Mouse (Mus musculus) liver, embryonic 15.5 days (tissue): ENCODE measurements around the gene Nr3c2. TPM values are rescaled to one million over a fixed set of nuclear protein-coding genes. Genes with fewer than 3 reads are reported as not detected.

ENCODE experiments used
- ATAC-seq: fragments of 200-750 bp; cut with Nextera tagmentation; 2 replicates; pipeline ENCODE4 v1.8.0; 2017; ENCODE audit warnings: moderate number of reproducible peaks, mild to moderate bottlenecking, moderate library complexity; ENCODE audit not compliant: insufficient read depth
- H3K27ac ChIP-seq: fragments of 300-500 bp; sonication (generic); replicated peaks from 2 replicates; pipeline ENCODE4 v1.5.1; 2015; ENCODE audit warnings: mild to moderate bottlenecking, inconsistent platforms
- H3K27me3 ChIP-seq: fragments of 300-500 bp; sonication (generic); 2 replicates; pipeline ENCODE4 v1.6.1; 2015; ENCODE audit warnings: mild to moderate bottlenecking, inconsistent platforms
- H3K36me3 ChIP-seq: fragments of 300-500 bp; sonication (generic); replicated peaks from 2 replicates; pipeline ENCODE4 v1.6.1; 2015; ENCODE audit warnings: moderate library complexity, mild to moderate bottlenecking, inconsistent platforms
- H3K4me1 ChIP-seq: fragments of 300-500 bp; sonication (generic); replicated peaks from 2 replicates; pipeline ENCODE4 v1.6.1; 2015; ENCODE audit warnings: inconsistent platforms
- H3K4me2 ChIP-seq: fragments of 300-500 bp; sonication (generic); 2 replicates; pipeline ENCODE4 v1.6.1; 2015; ENCODE audit warnings: moderate library complexity, mild to moderate bottlenecking, inconsistent platforms
- H3K4me3 ChIP-seq: fragments of 300-500 bp; sonication (generic); replicated peaks from 2 replicates; pipeline ENCODE4 v1.5.1; 2015; ENCODE audit warnings: mild to moderate bottlenecking, inconsistent platforms
- H3K9ac ChIP-seq: fragments of 300-500 bp; sonication (generic); 2 replicates; pipeline ENCODE4 v1.6.1; 2015; ENCODE audit warnings: moderate library complexity, mild to moderate bottlenecking, inconsistent platforms
- H3K9me3 ChIP-seq: fragments of 300-500 bp; sonication (generic); replicated peaks from 2 replicates; pipeline ENCODE4 v1.6.1; 2016; ENCODE audit warnings: inconsistent platforms
- WGBS: fragments of 180-500 bp; shearing (Covaris S2); methylation state at CpG from one replicate; pipeline ENCODE4 v1.1.7; 2015; ENCODE audit warnings: mixed read lengths; ENCODE audit not compliant: insufficient replicate concordance; 5-methylcytosine and 5-hydroxymethylcytosine counted together
- polyA plus RNA-seq: library from polyadenylated mRNA; unstranded; fragments of >200 nt; fragmentation: Nextera tagmentation; extraction: Ambion mirVana; gene quantifications from 2 replicates; pipeline ENCODE4 v1.2.1, GENCODE M21; 2015

The Nr3c2 gene
- polyA plus RNA-seq, 1 experiment from 2014 or later = 1.9 TPM

- Histone ChIP-seq H3K27ac (no peak overlapping the region), H3K4me3 (no peak overlapping the region), H3K4me2 (no peak overlapping the region), H3K9ac (no peak overlapping the region), H3K27me3 (no peaks in the 10 kb centered on the region), H3K4me1 (no peaks in the 10 kb centered on the region), H3K36me3 (no peaks in the 10 kb centered on the region), H3K9me3 (no peaks in the 10 kb centered on the region)
- no peak for ATAC-seq
- 56% methylated on average over 3 of the region's 3 CpGs for WGBS
These were observed 314.7 kb downstream of the Nr3c2 start for GRCm38 (mm10) chr8:77213893-77214464.

GRCm38 (mm10) chr8:77214665-77215064 is 315.4 kb downstream of the Nr3c2 start:
- Histone ChIP-seq H3K27me3 (no peaks in the 10 kb centered on the region), H3K4me2 (no peak overlapping the region)

GRCm38 (mm10) chr8:77215191-77215590 is 315.9 kb downstream of the Nr3c2 start:
- H3K4me2 ChIP-seq = no peak overlapping the region
- H3K27ac ChIP-seq = no peak overlapping the region
- H3K9ac ChIP-seq = no peak overlapping the region
- H3K36me3 ChIP-seq = no peaks in the 10 kb centered on the region
- no peak overlapping the region for H3K4me3 ChIP-seq
- H3K4me1 ChIP-seq = no peaks in the 10 kb centered on the region
- H3K27me3 ChIP-seq = no peaks in the 10 kb centered on the region
- no peak for ATAC-seq
- WGBS = 67% methylated on average over 6 of the region's 6 CpGs
- no peaks in the 10 kb centered on the region for H3K9me3 ChIP-seq

More at GRCm38 (mm10) chr8:77214665-77215064, 315.4 kb downstream of the Nr3c2 start:
- H3K9ac ChIP-seq = no peak overlapping the region
- no peaks in the 10 kb centered on the region for H3K36me3 ChIP-seq
- H3K9me3 ChIP-seq = no peaks in the 10 kb centered on the region
- ATAC-seq = no peak
- H3K27ac ChIP-seq = no peak overlapping the region
- WGBS = 64% methylated on average over 8 of the region's 8 CpGs
- no peak overlapping the region for H3K4me3 ChIP-seq
- H3K4me1 ChIP-seq = no peaks in the 10 kb centered on the region

- no peak overlapping the region for H3K4me3 ChIP-seq
- no peaks in the 10 kb centered on the region for H3K36me3 ChIP-seq
- no peaks in the 10 kb centered on the region for H3K27me3 ChIP-seq
- H3K4me2 ChIP-seq = no peak overlapping the region
- no peaks in the 10 kb centered on the region for H3K9me3 ChIP-seq
- no peak overlapping the region for H3K27ac ChIP-seq
- H3K9ac ChIP-seq = no peak overlapping the region
- no peak for ATAC-seq
- H3K4me1 ChIP-seq = no peaks in the 10 kb centered on the region
- 61% methylated on average over 4 of the region's 4 CpGs for whole genome bisulfite sequencing
These were observed 323.9 kb downstream of the Nr3c2 start for GRCm38 (mm10) chr8:77223123-77223522.

- WGBS = 78% methylated on average over 5 of the region's 5 CpGs
- Histone ChIP-seq H3K4me3 (no peak overlapping the region), H3K27ac (no peak overlapping the region), H3K9ac (no peak overlapping the region), H3K4me1 (no peaks in the 10 kb centered on the region), H3K9me3 (no peaks in the 10 kb centered on the region), H3K4me2 (no peak overlapping the region), H3K27me3 (no peaks in the 10 kb centered on the region), H3K36me3 (no peaks in the 10 kb centered on the region)
- ATAC-seq = no peak
These were observed 328.5 kb downstream of the Nr3c2 start for GRCm38 (mm10) chr8:77227742-77228141.

GRCm38 (mm10) chr8:77228688-77229087 is 329.4 kb downstream of the Nr3c2 start:
- WGBS = 64% methylated on average over 7 of the region's 7 CpGs
- H3K27me3 ChIP-seq = no peaks in the 10 kb centered on the region
- H3K27ac ChIP-seq = no peak overlapping the region
- no peak overlapping the region for H3K4me3 ChIP-seq
- no peak overlapping the region for H3K9ac ChIP-seq
- no peak overlapping the region for H3K4me2 ChIP-seq
- no peaks in the 10 kb centered on the region for H3K9me3 ChIP-seq
- no peaks in the 10 kb centered on the region for H3K36me3 ChIP-seq
- ATAC-seq = no peak
- H3K4me1 ChIP-seq = no peaks in the 10 kb centered on the region

GRCm38 (mm10) chr8:77231211-77231610 is 332.0 kb downstream of the Nr3c2 start:
- no peak for ATAC-seq
- Histone ChIP-seq H3K4me2 (no peak overlapping the region), H3K9me3 (no peaks in the 10 kb centered on the region), H3K4me1 (no peaks in the 10 kb centered on the region), H3K9ac (no peak overlapping the region), H3K4me3 (no peak overlapping the region), H3K27ac (no peak overlapping the region), H3K36me3 (no peaks in the 10 kb centered on the region), H3K27me3 (no peaks in the 10 kb centered on the region)
- WGBS = 41% methylated on average over 1 of the region's 1 CpGs

GRCm38 (mm10) chr8:77231834-77232233 is 332.6 kb downstream of the Nr3c2 start:
- no peak overlapping the region for H3K4me2 ChIP-seq
- no peak for ATAC-seq
- H3K9ac ChIP-seq = no peak overlapping the region
- H3K36me3 ChIP-seq = no peaks in the 10 kb centered on the region
- H3K4me1 ChIP-seq = no peaks in the 10 kb centered on the region
- no peak overlapping the region for H3K4me3 ChIP-seq
- 66% methylated on average over 6 of the region's 6 CpGs for WGBS
- H3K27me3 ChIP-seq = no peaks in the 10 kb centered on the region
- no peaks in the 10 kb centered on the region for H3K9me3 ChIP-seq
- H3K27ac ChIP-seq = no peak overlapping the region

GRCm38 (mm10) chr8:77232411-77232810 is 333.2 kb downstream of the Nr3c2 start:
- no peaks in the 10 kb centered on the region for H3K36me3 ChIP-seq
- H3K9ac ChIP-seq = no peak overlapping the region
- no peak for ATAC-seq
- H3K4me3 ChIP-seq = no peak overlapping the region
- no peak overlapping the region for H3K27ac ChIP-seq
- H3K4me1 ChIP-seq = no peaks in the 10 kb centered on the region
- no peak overlapping the region for H3K4me2 ChIP-seq
- H3K9me3 ChIP-seq = no peaks in the 10 kb centered on the region
- H3K27me3 ChIP-seq = no peaks in the 10 kb centered on the region
- WGBS = 69% methylated on average over 3 of the region's 3 CpGs

GRCm38 (mm10) chr8:77236701-77237100 is 337.5 kb downstream of the Nr3c2 start:
- Histone ChIP-seq H3K4me1 (no peaks in the 10 kb centered on the region), H3K4me3 (no peak overlapping the region), H3K9ac (no peak overlapping the region), H3K4me2 (no peak overlapping the region), H3K36me3 (no peaks in the 10 kb centered on the region), H3K27me3 (no peaks in the 10 kb centered on the region), H3K9me3 (no peaks in the 10 kb centered on the region), H3K27ac (no peak overlapping the region)
- WGBS = 64% methylated on average over 1 of the region's 1 CpGs
- ATAC-seq = no peak

- no peak overlapping the region for H3K27ac ChIP-seq
- ATAC-seq = no peak
- no peak overlapping the region for H3K4me3 ChIP-seq
- H3K27me3 ChIP-seq = no peaks in the 10 kb centered on the region
- no peaks in the 10 kb centered on the region for H3K4me1 ChIP-seq
- H3K4me2 ChIP-seq = no peak overlapping the region
- no peaks in the 10 kb centered on the region for H3K36me3 ChIP-seq
- no peaks in the 10 kb centered on the region for H3K9me3 ChIP-seq
- no peak overlapping the region for H3K9ac ChIP-seq
These were observed 340.2 kb downstream of the Nr3c2 start for GRCm38 (mm10) chr8:77239462-77239861.

GRCm38 (mm10) chr8:77241381-77241780 is 342.1 kb downstream of the Nr3c2 start:
- Histone ChIP-seq H3K36me3 (no peaks in the 10 kb centered on the region), H3K4me2 (no peak overlapping the region), H3K9ac (no peak overlapping the region), H3K4me1 (no peaks in the 10 kb centered on the region), H3K4me3 (no peak overlapping the region), H3K27ac (no peak overlapping the region), H3K27me3 (no peaks in the 10 kb centered on the region), H3K9me3 (no peaks in the 10 kb centered on the region)
- ATAC-seq = no peak
- 63% methylated on average over 3 of the region's 3 CpGs for WGBS
